Mouse (Mus musculus) gonadal fat pad, adult 2 months (tissue): ENCODE data around the gene Cdk2ap2. TPM values are rescaled to one million over a fixed set of nuclear protein-coding genes. Genes with fewer than 3 reads are reported as not detected.
"Not testable (repeated sequence)": the region's sequence is repeated elsewhere in the genome, so short reads cannot be mapped to it uniquely, and the experiment has no call there.

Experiments
- DNase-seq: peaks from one replicate; pipeline ENCODE4 v3.0.0-alpha.2; 2012; ENCODE audit warnings: low read depth
- polyA plus RNA-seq: library from polyadenylated mRNA; depleted of rRNA; stranded (reverse); fragments of >200 nt; gene quantifications from 2 replicates; pipeline ENCODE4 v1.2.3, GENCODE M21; 2012; rRNA removed

The Cdk2ap2 gene
- polyA plus RNA-seq, result 162 and 208 TPM in 2 replicates

GRCm38 (mm10) chr19:4096642-4097440, at the start of gene Cdk2ap2:
Gene Cdk2ap2, plus strand, starts transcription at chr19:4097182.
- DNase-seq, result peak; percentile 75

- DNase-seq, result no peak
These were observed 49.1 kb upstream of the Cdk2ap2 start for GRCm38 (mm10) chr19:4047859-4048258.

DNA sequence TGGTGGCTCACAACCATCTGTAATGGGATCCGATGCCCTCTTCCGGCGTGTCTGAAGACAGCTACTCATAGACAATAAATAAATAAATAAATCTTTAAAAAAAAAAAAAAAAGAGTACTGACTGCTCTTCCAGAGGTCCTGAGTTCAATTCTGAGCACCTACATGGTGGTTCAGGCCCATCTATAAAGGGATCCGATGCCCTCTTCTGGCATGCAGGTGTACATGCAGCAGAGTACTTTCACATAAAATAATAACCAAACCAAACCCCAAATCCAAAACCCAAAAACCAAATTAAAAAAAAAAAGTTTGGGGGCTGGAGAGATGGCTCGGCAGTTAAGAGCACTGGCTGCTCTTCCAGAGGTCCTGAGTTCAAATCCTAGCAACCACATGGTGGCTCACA, 47.9 kb upstream of the Cdk2ap2 start:
- DNase-seq, result not testable (repeated sequence)

DNA sequence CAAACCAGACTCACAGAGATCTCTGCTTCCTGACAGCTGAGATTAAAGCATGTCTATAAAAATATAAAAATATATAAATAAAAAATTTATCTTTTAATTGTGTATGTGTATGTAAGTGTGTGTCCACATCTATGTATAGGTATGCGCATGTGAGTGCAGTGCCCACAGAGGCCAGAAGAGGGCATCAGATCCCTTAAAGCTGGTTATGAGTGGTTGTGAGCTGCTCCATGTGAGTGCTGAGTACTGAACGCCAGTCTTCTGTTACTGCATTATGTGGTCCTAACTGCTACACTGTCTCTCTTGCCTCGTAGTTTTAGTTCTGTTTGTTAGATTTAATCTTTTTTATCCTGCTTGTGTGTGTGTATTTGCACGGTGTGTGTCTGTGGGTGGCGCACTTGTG, 46.0 kb upstream of the Cdk2ap2 start:
- no peak for DNase-seq

DNA sequence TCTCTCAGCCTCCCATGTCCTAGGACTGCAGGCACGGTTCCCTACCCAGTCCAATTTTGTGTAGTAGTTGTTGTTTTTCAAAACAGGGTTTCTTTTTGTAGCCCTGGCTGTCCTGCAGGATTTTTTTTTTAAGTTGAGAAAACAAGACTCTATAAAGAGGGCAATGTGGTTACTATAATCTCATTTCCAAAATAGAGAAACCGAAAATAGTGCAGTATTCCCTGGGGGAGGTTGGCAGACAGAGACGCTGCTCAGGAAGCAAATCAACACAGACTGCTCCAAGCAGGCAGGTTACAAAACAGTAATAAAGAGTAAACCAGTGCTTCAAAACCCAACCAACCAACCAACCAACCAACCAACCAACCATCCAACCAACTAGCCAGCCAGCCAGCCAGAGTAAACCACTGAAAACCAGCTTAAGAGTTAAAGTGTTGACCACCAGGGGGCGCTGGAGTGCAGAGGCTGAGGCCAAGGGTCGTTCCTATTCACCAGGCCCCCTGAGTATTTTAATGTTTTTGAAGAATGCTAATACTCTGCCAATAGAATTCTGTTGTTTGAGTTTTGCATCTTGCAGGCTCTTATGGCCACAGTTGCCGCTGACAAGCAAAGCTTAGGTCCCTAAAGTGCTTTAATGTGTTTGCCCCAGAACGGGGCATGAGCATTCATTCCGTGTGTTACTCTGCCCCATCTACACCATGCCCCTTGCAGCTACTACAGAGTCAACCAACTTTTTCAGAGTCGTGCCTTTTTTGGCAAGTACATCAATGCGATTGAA, 45.1 kb upstream of the Cdk2ap2 start:
- no peak for DNase-seq

- no peak for DNase-seq
These were observed 44.4 kb upstream of the Cdk2ap2 start for GRCm38 (mm10) chr19:4052516-4053030.

- no peak for DNase-seq
These were observed 42.4 kb upstream of the Cdk2ap2 start for GRCm38 (mm10) chr19:4054613-4055012.

GRCm38 (mm10) chr19:4055216-4055946, 41.6 kb upstream of the Cdk2ap2 start:
- DNase-seq, result no peak

- no peak for DNase-seq
These were observed 40.9 kb upstream of the Cdk2ap2 start for GRCm38 (mm10) chr19:4055947-4056693.

- DNase-seq, result no peak
These were observed 40.3 kb upstream of the Cdk2ap2 start for GRCm38 (mm10) chr19:4056727-4057126.

GRCm38 (mm10) chr19:4057389-4057788, 39.6 kb upstream of the Cdk2ap2 start:
- DNase-seq, result no peak

GRCm38 (mm10) chr19:4057962-4058361, 39.0 kb upstream of the Cdk2ap2 start:
- DNase-seq, result no peak

DNA sequence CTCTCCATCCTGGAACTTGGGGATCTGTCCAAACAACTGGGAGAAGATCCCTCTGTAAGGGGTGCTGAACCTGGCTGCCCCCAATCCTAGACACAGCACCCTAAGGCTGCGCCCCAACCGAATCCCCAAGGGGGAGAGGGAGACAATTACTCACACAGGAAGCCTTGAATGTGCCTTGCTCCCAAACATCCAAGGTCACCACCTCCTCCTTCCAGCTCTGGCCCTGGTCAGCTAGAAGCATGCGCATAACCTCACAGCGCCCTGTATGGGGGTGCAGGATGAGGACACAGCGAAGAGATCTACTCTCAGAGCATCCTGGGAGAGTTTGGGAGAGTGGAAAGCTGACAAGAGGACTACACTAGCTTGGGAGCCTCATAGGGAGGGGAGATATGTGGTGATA, 38.4 kb upstream of the Cdk2ap2 start:
- no peak for DNase-seq

DNA sequence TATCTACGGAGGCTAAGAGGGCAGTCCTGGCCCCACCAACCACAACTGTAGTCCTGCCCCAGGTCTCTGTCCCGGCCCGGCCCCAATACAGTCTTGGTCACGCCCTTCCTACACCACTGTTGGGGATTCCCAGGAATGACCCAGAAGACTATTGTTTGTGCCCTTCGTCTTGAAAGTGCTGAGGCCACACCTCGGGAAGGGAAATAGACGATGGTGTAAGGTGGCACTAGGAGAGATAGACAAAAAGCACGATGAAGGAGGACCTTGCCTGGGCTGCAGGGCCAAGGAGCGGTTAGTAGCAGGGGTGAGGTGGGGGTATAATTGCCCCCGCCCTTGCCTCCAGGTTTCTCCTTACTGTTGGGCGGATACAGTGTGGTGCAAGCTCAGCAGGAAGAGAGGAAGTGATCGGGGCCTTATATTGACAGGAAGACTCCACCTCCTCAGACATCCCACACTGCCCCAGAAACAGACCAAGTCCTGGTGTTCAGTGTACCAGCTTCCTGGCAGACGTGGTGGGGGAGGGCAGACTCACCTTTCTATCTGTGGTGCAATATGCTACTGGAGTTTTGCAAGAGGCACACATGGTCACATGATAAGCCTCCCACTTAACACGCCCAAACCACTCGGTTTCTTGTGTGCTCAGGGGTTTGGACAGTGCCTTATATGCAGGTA, 37.8 kb upstream of the Cdk2ap2 start, which contains the start of gene Gstp3:
Gene Gstp3 (minus strand): TSS at position 501 of the 672 bp plus-strand sequence.
- peak; percentile 72 for DNase-seq

DNA sequence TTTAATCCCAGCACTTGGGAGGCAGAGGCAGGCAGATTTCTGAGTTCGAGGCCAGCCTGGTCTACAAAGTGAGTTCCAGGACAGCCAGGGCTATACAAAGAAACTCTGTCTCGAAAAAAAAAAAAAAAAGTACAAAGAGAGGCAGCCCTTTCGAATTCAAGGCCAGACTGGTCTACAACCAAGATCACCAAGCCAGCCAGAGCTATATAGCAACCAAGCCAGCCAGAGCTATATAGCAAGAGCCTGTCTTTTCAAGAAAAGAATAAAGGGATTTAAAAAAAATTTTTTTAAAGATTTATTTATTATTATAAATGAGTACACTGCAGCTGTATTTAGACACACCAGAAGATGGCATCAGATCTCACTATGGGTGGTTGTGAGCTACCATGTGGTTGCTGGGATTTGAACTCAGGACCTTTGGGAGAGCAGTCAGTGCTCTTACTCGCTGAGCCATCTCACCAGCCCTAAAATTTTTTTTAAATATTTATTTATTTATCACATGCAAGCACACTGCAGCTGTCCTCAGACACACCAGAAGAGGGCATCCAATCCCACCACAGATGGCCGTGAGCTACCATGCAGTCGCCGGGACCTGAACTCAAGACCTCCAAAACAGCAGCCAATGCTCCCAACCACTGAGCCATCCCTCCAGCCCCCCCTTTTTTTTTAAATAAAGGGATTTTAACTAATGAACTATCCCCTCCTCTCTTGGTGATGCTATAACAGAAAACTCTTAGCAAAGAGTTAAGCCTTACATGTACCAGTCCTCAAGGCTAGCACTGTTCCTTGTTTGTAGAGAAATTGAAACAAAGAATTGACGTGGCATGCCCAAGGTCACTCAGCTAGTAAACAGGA, 36.7 kb upstream of the Cdk2ap2 start:
- DNase-seq, result not testable (repeated sequence)

GRCm38 (mm10) chr19:4060899-4061465, 36.0 kb upstream of the Cdk2ap2 start:
- DNase-seq, result no peak

- DNase-seq, result not testable (repeated sequence)
These were observed 33.6 kb upstream of the Cdk2ap2 start for GRCm38 (mm10) chr19:4063357-4063756.

- not testable (repeated sequence) for DNase-seq
These were observed 32.5 kb upstream of the Cdk2ap2 start for GRCm38 (mm10) chr19:4064501-4064900.

GRCm38 (mm10) chr19:4066280-4066679, 30.7 kb upstream of the Cdk2ap2 start:
- no peak for DNase-seq
